Mouse (Mus musculus) left cerebral cortex, adult 18-20 months (tissue): ENCODE measurements around the gene Nebl. TPM values are rescaled to one million over a fixed set of nuclear protein-coding genes. Genes with fewer than 3 reads are reported as not detected.

Experiments used
- DNase-seq, 2 experiments: peaks; one replicate each; pipeline ENCODE4 v3.0.0; 2021 to 2022; ENCODE audit warnings: low spot score in 2 of 2, mixed read lengths in 1 of 2
- total RNA-seq, 2 experiments: library from RNA; stranded (reverse); gene quantifications; 2 replicates each; pipeline ENCODE4 v1.2.3; 2021

Gene Nebl
- total RNA-seq, 2 experiments from 2014 or later = 79.4 to 79.9 TPM

DNA sequence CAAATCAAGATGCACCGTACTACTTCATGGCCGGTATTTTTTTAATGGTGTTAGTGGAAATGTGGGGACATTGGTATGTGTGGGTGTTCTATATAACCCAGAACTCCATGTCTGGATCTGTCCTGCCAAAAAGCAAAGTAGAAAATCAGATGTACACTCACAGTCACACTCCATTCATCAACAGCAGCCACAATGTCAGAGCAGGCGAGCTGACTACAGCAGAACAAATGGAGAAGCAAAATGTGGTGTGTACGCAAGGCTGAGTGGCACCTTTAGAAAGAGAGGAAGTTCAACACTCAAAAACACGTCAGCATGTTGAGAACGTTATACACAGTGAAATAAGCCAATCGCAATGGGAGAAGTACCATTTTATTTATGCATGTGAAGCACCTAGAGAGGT is 88.5 kb downstream of the Nebl start:
- no peak for DNase-seq

DNA sequence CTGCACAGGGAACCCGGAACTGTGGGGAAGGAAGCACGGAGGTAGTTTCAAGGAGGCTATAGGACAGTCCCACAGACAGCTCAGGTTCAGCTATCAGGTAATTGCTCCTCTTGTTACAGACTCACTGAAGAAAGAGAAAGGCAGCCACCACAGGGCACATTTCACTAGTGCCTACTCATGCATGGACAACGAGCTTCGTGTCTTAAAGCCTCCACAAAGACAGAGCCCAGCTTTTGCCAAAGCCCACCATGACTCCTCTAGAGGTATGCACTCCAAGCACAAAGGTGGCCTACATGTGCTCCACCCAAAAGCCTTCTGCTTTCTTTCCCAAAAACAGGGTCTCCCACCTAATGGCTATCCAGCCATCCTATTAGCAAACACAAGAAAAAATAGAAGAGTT is 90.4 kb downstream of the Nebl start:
- DNase-seq = no peak

DNA sequence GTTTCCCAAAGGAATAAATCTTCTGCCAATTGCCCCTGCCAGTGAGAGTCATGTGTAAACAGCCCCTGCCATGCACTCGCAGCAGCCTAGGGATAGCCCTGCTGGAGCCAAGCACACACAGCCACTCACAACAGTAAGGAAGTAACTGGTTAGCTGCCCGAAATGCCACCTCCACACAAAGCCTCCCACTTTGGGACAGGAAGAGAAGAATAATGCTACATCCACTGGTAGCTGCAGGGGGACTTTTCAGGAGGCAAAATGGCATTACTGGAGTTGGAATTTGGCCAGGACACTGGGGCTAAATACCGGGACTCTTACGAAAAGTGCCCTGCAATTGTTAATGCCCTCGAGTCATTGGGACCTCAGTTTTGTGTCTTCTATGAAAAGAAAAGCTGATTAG is 92.6 kb downstream of the Nebl start:
- no peak for DNase-seq

DNA sequence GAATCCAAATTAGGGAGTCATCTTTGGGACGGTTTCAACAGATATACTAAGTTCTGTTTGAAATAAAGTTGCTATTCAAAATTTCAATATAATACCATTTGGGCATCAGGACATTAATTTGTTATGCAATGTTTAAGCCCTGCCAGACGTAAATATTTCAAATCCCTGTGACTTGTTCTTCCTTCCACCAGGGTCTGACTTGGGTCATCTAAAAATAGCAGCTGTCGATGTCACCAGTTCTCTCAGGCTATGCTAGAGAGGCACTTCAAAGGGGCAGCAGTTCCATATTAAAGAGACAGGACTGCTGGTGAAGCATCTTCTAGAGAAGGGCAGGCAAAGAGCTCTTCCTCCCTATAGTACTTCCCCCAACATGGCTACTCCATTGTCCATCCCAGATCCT is 107.3 kb downstream of the Nebl start:
- DNase-seq = no peak

DNA sequence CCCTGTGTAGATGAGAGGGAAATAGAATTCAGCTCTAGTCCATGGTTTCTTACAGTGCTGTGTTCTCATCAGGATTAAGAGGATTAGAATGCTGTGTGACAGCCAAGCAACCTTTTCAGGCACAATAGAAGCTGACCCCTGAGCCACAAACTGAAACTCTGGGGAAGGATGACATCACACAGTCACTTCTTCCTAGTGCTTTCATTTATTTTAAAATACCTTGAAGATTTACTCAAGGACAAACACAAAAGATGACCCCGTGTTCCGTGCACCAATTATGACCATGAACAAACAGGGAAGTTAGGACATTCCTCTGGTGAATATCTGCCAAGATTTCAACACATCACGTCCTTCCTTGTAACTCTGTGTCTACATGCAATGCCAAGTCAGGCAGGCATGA is 121.0 kb downstream of the Nebl start:
- DNase-seq = no peak

DNA sequence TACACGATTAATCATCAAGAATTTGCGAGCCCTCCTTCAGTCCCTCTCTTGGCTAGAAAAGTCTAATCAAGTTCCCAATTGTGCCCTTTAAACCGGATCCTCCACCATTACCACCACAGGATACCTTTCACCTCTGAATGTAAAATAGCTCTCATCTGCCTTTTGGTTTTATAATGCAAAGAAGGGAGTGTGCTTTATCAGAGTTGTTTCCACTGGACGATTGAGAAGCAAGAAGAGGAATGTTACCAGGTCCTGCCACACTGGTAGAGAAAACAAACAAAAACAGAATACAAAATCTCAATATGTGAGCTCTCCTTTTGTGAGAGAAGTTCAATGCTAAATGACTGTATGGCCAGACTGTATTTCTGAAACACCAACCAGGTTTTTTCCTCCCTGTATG is 127.7 kb downstream of the Nebl start:
- DNase-seq = no peak

DNA sequence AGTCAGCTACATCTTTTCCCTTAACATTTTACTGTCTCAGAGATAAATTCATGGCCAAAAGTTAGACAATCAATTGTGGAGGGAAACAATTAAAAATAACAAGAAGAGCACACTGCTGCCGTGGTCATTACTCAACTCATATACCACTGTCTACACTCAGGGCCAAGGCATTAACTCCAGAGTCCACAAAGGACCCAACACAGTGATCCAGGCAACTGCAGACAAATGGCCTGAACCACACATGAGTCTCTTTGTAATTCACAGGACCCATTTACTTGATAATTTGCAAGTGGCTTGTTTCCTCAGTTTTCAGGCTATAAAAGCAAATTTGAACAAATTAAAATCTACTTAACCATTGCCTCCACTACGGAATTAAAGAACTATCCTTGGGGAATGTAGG is 130.6 kb downstream of the Nebl start:
- DNase-seq = no peak

DNA sequence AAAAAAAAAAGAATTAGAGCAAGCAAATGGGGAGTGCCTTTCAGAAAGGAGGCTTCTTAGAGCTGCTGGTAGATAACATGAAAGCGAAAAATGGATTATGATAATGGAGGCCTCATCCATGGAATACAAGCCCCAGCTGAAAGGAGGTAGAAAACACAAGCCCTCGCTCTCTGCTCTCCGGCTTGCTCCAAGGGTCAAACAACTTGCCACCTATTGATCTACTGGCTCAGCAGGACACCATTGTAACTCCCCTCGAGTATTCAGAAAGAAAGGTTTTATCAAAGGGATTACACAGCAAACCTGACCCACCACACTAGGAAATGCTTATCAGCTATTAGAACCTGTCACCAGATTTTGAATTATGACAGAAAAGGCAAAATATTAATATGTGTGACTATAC is 131.4 kb downstream of the Nebl start:
- DNase-seq = no peak

DNA sequence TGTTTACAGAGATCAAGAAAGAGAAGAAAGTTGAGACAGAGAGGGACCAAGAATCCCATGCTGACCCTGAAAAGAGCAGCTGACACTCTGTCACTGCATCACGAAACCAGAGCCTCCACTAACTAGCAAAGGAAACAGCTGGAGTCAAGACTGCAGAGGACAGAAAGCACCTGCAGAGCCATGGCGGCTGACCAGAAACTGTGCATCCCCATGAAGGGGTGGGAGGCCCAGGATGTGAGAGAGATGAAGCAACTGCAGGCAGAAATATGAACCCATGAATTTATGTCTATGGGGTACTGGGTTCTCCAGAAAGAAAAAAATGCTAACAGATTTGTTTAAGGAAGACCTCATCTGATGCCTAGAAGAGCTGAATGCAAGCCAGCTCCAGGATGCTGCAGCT is 133.3 kb downstream of the Nebl start:
- DNase-seq = no peak

DNA sequence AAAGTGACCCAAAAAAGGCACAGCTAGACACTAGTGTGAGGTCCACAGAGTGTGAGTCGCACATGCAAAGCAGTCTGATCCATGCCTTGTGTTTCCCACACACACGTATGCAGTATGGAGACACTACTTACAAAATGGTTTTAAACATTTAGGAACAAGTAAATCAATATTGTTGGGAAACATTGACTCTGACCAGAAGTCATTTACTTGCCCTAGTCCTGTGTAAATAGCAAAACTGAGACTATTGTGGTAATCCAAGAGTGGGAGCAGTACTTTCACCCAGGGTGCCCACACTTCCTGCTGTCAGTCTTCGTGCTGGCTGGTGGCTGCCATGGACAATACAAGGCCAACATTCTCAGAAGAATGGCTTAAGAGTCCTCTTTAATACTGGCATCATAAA is 141.6 kb downstream of the Nebl start:
- DNase-seq = no peak

DNA sequence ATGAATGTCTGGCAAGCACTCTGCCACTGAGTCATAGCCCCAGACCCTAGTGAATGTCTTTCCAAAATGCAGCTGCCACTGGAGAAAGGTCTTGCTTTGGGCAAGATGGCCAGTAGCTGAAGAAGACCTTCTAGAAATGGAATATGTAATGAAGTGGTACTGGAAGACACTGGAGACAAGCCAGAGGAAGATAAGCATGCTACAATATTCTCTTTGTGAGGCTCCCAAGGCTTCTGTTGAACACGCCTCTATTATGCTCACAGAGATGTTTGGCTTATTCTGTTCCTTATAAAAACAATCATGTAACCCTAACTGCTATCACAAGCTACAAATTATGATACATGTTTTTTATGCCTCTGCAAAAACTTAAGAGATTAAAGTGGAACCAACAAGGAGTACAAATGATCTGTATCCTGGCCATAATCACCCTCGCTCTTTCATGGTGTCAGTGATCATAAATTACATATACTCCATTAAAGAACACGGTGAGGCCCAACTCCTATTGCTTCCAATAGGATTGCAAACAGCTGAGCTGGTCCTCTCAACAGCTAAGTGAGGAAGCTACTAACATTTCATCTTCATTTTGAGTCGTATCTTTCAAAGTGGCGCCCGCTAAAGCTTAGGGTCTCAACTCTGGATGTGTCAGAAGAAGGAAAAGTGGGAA is 145.8 kb downstream of the Nebl start:
- no peak for DNase-seq

DNA sequence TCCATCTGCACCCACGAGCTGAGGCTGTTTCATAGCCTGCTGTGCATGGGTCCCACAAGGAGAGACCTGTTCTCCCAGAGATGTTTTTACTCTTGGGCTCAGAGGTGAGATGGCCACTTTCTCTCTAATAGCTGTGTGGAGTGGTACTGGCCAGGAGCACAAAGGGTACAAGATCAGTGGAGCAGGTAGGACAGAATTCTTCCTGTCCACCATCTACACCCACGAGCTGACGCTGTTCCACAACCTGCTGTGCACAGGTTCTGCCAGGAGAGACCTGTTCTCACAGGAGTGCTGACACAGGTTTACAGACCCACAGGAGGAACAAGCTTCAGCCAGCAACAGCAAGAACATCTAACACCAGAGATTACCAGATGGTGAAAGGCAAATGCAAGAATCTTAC is 155.6 kb downstream of the Nebl start:
- no peak for DNase-seq

DNA sequence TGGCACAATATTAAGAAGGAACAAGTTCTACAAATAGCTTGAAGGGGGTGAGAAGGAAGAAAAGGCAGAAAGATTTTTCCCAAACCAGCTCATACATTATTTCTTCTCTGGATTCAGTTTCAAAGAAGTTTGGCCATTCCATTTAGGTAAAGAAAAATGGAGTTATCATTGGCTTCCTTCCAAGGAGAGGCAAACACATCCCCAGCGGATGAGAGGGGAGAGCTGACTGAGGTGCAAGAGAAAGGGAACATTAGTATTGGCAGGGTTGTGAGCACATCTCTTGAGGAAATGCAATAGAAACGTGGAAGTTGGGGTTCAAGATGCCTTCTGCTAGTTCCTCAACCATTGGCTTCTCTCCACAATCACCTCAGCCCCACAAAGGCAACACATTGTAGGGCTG is 159.5 kb downstream of the Nebl start:
- DNase-seq = no peak

DNA sequence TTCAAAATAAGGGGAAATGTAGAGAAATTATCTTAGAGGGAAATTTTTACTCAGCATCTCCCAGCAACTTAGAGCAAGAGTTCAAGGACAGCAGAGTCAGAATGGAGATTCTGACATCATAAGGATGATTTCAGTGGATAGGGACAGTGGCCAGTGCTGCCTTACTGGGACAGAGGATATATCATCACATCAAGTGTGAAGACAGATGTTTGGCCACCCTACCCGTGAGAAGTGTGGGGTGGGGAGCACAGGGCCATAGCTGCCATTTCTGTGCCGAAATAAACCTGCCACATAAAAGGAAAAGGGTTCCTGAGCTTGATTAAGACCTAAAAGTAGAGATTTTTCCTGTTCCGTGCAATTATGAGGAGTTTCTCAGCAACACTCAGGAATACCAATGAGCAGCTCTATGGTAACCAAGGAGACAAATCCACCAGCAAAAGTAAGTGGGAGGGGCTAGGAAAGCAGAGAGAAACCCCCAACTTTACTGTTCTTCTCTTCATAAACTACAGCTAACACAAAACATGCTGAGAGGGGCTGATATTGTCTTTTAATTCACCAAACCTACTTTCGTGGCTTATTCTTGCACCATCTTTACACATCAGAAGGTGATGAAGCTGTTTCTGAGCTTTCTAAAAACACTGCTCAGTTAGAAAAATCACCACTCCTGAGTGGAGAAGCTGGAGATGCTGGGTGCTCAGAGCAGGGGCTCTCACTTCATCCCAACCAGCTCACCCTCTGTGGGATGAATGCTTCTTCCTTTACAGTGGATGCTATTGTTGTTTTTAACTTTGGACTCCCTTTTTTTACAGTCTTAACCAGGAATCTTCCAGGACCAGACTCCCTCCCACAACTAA is 172.1 kb downstream of the Nebl start:
- DNase-seq = no peak

DNA sequence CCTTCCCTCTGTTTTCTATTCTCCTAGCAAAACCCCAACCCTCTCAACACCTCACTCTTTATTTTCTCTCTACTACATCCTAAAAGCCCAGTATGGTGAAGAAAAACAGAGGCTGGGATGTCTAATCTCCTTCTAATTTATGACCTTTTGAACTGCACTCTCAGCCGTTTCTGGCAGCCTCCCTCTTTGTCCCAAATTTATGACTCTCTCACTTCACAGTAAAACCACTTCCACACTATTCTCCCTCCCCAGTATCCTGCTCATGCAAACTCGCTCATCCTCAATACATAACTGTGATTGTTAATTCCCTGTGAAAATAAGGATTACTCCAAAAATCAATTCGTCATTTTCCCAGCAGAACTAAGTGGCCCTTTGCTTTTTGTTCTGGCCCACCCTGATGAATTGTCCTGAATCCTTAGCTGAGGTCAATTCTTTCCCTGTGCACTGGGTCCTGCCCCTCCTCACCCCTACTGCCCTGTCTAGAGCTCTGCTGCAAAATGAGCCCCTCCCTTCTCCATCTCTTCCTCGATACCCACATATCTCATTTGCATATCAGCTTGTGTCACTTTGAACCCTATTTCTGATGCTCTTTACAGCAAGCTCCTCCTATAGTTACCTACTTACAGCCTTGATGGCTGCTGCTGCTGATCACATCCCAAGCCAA is 181.2 kb downstream of the Nebl start:
- no peak for DNase-seq

DNA sequence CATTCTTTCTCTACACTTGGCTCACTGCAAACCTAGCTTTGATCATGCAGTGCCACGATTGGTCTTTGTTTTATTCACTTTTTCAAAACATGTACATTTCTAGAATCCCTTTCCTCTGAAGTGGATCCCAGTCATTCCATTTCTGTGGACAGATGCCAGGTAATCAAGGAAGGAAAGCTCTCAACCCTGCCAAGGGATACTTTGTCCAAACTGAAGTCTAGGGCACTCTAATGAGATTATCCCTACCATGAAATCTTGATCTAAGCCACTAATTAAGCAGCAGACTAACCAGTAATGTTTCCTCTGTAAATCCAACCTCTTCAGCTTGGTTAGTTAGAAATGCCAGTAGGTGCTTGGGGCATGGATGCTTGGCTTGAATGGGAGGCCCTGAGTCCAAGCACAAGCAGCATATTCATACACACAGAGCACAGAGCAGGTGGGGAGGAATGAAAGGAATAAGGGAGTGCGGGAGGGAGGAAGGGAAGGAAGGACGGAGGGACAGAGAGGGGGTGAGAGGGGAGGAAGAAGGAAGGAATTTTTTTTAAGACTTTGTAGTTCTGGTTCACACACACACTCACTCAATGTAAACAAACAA is 184.8 kb downstream of the Nebl start:
- no peak for DNase-seq

DNA sequence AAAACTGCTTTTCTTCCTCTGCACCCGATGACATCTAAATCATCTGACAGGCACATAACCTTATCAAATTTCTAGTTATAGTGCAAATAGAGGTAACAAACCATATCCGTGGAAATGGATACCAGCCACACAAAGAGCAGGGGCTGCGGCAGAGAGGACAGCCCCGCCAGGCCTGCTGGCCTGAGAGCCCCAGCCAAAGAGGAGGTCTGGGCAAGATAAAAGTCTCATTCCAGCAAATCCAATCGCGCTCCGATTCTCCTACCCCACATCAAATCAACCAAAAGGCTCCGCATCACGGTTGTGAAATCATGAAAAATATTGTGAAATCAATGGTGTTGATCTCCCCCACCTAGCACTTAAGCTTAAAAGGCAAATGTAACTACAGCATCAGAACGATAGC is 191.5 kb downstream of the Nebl start:
- no peak for DNase-seq

DNA sequence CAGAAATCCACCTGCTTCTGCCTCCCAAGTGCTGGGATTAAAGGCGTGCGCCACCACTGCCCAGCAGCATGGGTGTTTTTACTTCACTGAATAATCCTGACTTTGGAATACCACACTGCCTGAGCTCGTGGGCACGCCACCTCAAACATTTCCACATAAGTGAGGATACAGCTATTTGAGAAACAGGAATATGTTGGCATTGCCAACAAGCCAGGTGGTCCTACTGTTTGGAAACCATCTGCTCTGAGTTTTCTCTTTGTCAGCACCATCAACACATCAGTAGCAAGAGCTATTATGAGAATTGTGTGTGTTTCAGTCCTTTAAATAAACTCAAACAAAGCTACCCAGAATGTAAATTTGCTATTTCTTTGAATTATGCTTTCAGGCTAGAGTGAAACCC is 192.8 kb downstream of the Nebl start:
- peak; percentile 61 to 71 for DNase-seq

DNA sequence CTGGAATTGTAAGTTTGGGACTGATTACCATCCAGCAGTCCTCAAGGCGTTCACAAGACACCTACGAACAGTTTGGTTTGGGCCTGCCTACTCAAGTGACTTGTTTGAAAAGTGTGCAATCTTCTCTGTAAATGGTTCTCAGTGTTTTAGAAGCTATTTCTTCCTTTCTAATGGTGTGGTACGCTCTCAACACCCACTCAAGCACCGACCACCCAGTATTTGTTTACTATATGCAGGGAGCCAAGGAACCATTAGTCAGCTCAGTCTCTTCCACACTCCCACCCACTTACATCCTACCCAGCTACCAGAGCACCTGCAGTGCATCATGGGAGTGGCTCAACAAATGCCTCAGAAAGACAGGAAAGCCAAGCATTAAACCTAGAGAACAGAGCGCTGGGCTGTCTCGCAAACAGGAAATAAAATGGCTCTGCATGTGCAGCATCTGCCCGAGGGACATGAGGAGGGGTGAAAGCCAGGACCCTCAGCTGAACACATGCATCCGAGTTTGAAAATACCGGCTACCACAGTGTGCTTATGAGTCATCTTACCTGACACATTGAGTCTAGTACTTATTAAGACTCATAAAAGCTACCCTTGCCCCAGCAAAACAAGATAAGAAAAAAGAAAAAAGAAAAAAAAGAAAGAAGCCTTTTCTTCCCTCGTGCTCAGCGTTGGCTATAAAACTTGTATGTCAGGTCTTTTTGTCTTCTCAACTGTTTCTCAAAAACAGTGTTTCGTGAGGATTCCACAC is 199.7 kb downstream of the Nebl start:
- peak; percentile 50 to 69 for DNase-seq

DNA sequence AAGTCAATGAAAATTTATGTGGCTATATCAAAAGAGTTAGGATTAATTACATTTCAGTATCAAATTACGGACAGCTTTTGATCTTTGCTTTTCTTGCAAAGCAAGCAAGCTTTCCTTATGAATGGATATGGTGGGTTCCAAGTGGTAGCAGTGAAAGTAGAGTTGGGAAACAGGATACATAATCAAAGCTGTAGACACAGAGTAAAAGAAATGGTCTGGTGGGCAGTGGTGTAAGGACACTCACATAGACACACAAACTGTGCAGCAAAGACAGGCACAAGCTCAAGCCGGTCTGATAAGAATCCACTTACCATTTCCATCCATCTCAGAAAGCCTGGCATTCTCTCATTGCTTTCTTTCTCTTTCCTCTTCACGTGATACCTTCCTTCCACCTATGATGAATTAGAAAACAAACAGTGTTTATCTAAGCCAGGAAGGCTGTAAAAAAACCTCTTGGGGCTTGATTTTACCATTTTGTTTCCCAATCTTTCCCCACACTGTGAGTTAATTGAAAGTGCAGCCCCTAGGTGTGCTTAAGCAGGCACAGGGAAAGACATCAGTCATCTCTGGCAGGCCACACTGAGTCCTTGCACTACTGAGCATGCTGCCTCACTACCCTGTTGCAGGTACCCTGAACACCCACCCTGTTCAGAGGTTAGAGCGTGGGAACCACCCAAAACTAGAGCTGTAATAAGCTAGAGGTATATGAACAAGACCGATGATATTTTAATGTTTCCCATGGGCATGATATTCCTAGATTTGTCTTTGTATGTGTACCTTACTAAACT is 205.3 kb downstream of the Nebl start:
- no peak for DNase-seq
